Mouse (Mus musculus): ENCODE measurements around the gene Kcne2. TPM values are rescaled to one million over a fixed set of nuclear protein-coding genes. Genes with fewer than 3 reads are reported as not detected.

Gene Kcne2
- polyA plus RNA-seq, 1 experiment from 2014 or later: 13.1 TPM

Other genes with a start within 250 kb of the Kcne2 start
- gene Mrps6, start 234.1 kb upstream of the Kcne2 start, polyA plus RNA-seq (2016; fragmentation: Nextera tagmentation; extraction: Ambion mirVana): 139 and 143 TPM in 2 replicates
- 0.24 TPM in 1 of 2 replicates, not detected in the other for gene Gm49711, start 234.1 kb upstream of the Kcne2 start, polyA plus RNA-seq (2016; fragmentation: Nextera tagmentation; extraction: Ambion mirVana)
- gene Slc5a3, start 234.1 kb upstream of the Kcne2 start, polyA plus RNA-seq (2016; fragmentation: Nextera tagmentation; extraction: Ambion mirVana): 9.8 and 11.3 TPM in 2 replicates
- gene Smim11, start 8.9 kb downstream of the Kcne2 start, polyA plus RNA-seq (2016; fragmentation: Nextera tagmentation; extraction: Ambion mirVana): 131 and 136 TPM in 2 replicates
- not detected in 2 replicates for gene Fam243, start 29.1 kb downstream of the Kcne2 start, polyA plus RNA-seq (2016; fragmentation: Nextera tagmentation; extraction: Ambion mirVana)
- 1.0 and 1.3 TPM in 2 replicates for gene Kcne1, start 67.1 kb downstream of the Kcne2 start, polyA plus RNA-seq (2016; fragmentation: Nextera tagmentation; extraction: Ambion mirVana)
- 39.3 and 39.6 TPM in 2 replicates for gene Rcan1, start 178.5 kb downstream of the Kcne2 start, polyA plus RNA-seq (2016; fragmentation: Nextera tagmentation; extraction: Ambion mirVana)
- 5.4 and 9.3 TPM in 2 replicates for gene Clic6, start 193.3 kb downstream of the Kcne2 start, polyA plus RNA-seq (2016; fragmentation: Nextera tagmentation; extraction: Ambion mirVana)